Mouse (Mus musculus) urinary bladder, adult 2 months (tissue): Measurements from ENCODE around the gene Nup93. TPM values are rescaled to one million over a fixed set of nuclear protein-coding genes. Genes with fewer than 3 reads are reported as not detected.

ENCODE experiments used
- DNase-seq: peaks from one replicate; pipeline ENCODE4 v3.0.0; 2022; ENCODE audit warnings: low spot score
- polyA plus RNA-seq: library from polyadenylated mRNA; depleted of rRNA; stranded (reverse); fragments of >200 nt; gene quantifications from 2 replicates; pipeline ENCODE4 v1.2.3, GENCODE M21; 2012

Nup93 gene
- polyA plus RNA-seq, 1 experiment: 36.8 TPM

GRCm38 (mm10) chr8:94317249-94317648 lies 102.9 kb downstream of the Nup93 start:
- no peak for DNase-seq

- DNase-seq: no peak
These were observed 103.3 kb downstream of the Nup93 start for GRCm38 (mm10) chr8:94317691-94318090.

GRCm38 (mm10) chr8:94320036-94320435 lies 105.7 kb downstream of the Nup93 start:
- DNase-seq: no peak

- DNase-seq: no peak
These were observed 107.7 kb downstream of the Nup93 start for GRCm38 (mm10) chr8:94322083-94322482.

- DNase-seq: no peak
These were observed 108.7 kb downstream of the Nup93 start for GRCm38 (mm10) chr8:94323041-94323440.

- DNase-seq: no peak
These were observed 109.7 kb downstream of the Nup93 start for GRCm38 (mm10) chr8:94324071-94324470.

GRCm38 (mm10) chr8:94326016-94326415 lies 111.7 kb downstream of the Nup93 start:
- DNase-seq: no peak

- no peak for DNase-seq
These were observed 114.8 kb downstream of the Nup93 start, which contains the start of gene Slc12a3 for GRCm38 (mm10) chr8:94328932-94329728. Gene Slc12a3 (plus strand): TSS chr8:94329201.

GRCm38 (mm10) chr8:94330733-94331132 lies 116.4 kb downstream of the Nup93 start:
- no peak for DNase-seq

- DNase-seq: no peak
These were observed 119.0 kb downstream of the Nup93 start for GRCm38 (mm10) chr8:94333345-94333744.

- DNase-seq: no peak
These were observed 123.2 kb downstream of the Nup93 start for GRCm38 (mm10) chr8:94337559-94337958.

- no peak for DNase-seq
These were observed 126.4 kb downstream of the Nup93 start for GRCm38 (mm10) chr8:94340796-94341195.

- DNase-seq: no peak
These were observed 128.3 kb downstream of the Nup93 start for GRCm38 (mm10) chr8:94342691-94343090.

GRCm38 (mm10) chr8:94343290-94343689 lies 128.9 kb downstream of the Nup93 start:
- DNase-seq: peak; percentile 50

GRCm38 (mm10) chr8:94343778-94344320 lies 129.5 kb downstream of the Nup93 start:
- no peak for DNase-seq

GRCm38 (mm10) chr8:94345657-94346056 lies 131.3 kb downstream of the Nup93 start:
- DNase-seq: no peak

- no peak for DNase-seq
These were observed 131.9 kb downstream of the Nup93 start for GRCm38 (mm10) chr8:94346264-94346663.

- no peak for DNase-seq
These were observed 134.1 kb downstream of the Nup93 start for GRCm38 (mm10) chr8:94348425-94348824.

- DNase-seq: no peak
These were observed 139.7 kb downstream of the Nup93 start for GRCm38 (mm10) chr8:94354069-94354531.

- DNase-seq: no peak
These were observed 140.2 kb downstream of the Nup93 start for GRCm38 (mm10) chr8:94354571-94354970.

- DNase-seq: no peak
These were observed 142.9 kb downstream of the Nup93 start for GRCm38 (mm10) chr8:94357220-94357619.

GRCm38 (mm10) chr8:94358541-94358940 lies 144.2 kb downstream of the Nup93 start:
- DNase-seq: peak; percentile 60

GRCm38 (mm10) chr8:94361774-94362431 lies 147.5 kb downstream of the Nup93 start:
- DNase-seq: no peak
